Mouse (Mus musculus): Measurements from ENCODE around the gene Lrpprc. TPM values are rescaled to one million over a fixed set of nuclear protein-coding genes. Genes with fewer than 3 reads are reported as not detected.
A peak's percentile ranks its signal among the peaks of the same experiment; 100 is the strongest.
"Not testable (repeated sequence)": the region's sequence is repeated elsewhere in the genome, so short reads cannot be mapped to it uniquely, and the experiment has no call there.

Lrpprc gene
- polyA plus RNA-seq, 1 experiment, result 40.3 TPM

DNA sequence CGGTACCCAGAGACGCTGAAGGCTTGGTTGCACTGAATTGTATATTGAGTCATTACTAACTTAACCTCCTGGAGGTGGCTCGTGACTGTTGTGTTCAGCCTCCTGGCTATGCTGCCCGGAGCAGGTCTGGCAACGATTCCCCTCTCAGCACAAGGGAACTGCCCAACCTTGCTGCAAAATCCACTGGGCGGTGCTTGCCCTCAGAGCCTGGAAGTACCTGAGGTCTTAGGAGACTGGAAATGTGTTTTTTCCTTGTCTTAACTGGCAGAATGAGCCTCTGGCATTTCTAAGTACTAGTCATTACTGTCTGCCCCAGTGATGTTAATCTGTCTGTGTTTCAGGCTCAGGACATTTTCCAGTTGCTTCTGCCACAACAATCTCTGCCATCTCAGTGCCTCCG, 24.3 kb upstream of the Lrpprc start:
- 42% methylated on average over 7 of the region's 7 CpGs for WGBS

DNA sequence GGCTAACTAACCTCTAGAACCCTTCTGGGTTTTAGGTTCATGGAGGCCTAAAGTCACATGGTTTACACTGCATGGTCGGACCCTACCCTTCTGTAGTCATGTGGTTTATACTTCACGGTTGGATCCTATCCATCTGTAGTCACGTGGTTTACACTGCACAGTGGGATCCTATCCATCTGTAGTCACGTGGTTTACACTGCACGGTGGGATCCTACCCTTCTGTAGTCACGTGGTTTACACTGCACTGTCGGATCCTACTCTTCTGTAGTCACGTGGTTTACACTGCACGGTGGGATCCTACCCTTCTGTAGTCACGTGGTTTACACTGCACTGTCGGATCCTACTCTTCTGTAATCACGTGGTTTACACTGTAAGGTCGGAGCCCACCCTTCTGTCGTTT, 23.6 kb upstream of the Lrpprc start:
- not testable (repeated sequence) for DNase-seq; H3K4me3 ChIP-seq (replicated peaks; ENCODE audit: insufficient read depth, low read depth, low read length); H3K27me3 ChIP-seq (ENCODE audit: control insufficient read depth, insufficient read depth, low read length); H3K27ac ChIP-seq (ENCODE audit: insufficient read depth, low read length); H3K4me1 ChIP-seq (ENCODE audit: control insufficient read depth, insufficient read depth, low read length)
- WGBS, result 76% methylated on average over 14 of the region's 14 CpGs

More for the DNA sequence above, 24.3 kb upstream of the Lrpprc start:
- H3K4me3 ChIP-seq (replicated peaks; ENCODE audit: insufficient read depth, low read depth, low read length), result no peak overlapping the region
- H3K4me1 ChIP-seq (ENCODE audit: control insufficient read depth, insufficient read depth, low read length), result no peaks in the 10 kb centered on the region
- H3K27ac ChIP-seq (ENCODE audit: insufficient read depth, low read length), result no peak overlapping the region
- no peaks in the 10 kb centered on the region for H3K27me3 ChIP-seq (ENCODE audit: control insufficient read depth, insufficient read depth, low read length)
- no peak for TF ChIP-seq POLR2A (IDR thresholded peaks at IDR 0.05; ENCODE audit: borderline replicate concordance, insufficient read depth, low read length)
- TF ChIP-seq CTCF (IDR thresholded peaks at IDR 0.05; ENCODE audit: borderline replicate concordance, insufficient read depth, low read depth, low read length), result no peak
- DNase-seq, result peak in 1 of 2 experiments; percentile 37

DNA sequence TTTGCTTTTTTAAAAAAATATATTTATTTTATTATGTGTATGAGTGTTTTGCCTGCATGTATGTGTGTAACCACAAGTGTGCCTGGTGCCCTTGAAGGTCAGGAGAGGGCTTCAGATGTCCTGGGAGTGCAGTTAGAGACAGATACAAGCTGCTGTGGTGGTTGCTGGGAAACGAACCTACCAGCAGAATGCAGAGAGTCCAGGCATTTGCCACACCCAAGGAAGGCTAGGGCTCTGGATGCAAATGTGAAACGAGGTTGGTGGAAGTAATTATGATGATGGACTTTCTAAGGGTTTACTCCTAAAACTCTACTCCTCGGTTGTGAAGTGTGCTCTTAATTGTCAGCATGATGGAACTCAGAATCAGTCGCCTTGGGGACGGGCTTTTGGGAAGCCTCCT, 1.4 kb upstream of the Lrpprc start:
- TF ChIP-seq POLR2A (IDR thresholded peaks at IDR 0.05; ENCODE audit: borderline replicate concordance, insufficient read depth, low read length) (no peak), CTCF (IDR thresholded peaks at IDR 0.05; ENCODE audit: borderline replicate concordance, insufficient read depth, low read depth, low read length) (no peak)
- WGBS, result 60% methylated on average over 5 of the region's 5 CpGs
- no peak for DNase-seq
- Histone ChIP-seq H3K27me3 (ENCODE audit: control insufficient read depth, insufficient read depth, low read length) (no peaks in the 10 kb centered on the region), H3K27ac (ENCODE audit: insufficient read depth, low read length) (no peak overlapping the region), H3K4me3 (replicated peaks; ENCODE audit: insufficient read depth, low read depth, low read length) (peak overlapping the region; percentile 1), H3K4me1 (ENCODE audit: control insufficient read depth, insufficient read depth, low read length) (peaks cover 6% of the 10 kb centered on the region; the same call in 1 of the 2 replicates)

DNA sequence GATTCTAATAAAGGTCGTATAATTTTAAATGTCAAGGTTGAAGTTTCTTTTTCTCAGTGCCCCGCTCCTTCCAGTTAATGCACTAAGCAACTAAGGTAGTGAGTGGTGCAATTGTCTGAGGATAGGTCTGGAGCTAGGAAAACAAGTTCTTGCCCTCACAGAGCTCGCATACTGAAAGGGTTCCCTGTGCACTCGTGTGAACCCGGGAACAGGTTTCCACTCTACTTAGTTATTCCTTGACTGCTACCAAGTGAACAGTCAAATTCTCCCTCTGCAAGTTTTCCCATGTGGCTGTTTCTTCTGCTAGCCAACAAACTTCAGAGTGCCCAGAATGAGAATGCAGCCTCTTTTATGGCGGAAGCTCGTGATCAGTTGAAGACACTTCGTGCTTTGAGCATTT, 567 bp upstream of the Lrpprc start:
- Histone ChIP-seq H3K4me3 (replicated peaks; ENCODE audit: insufficient read depth, low read depth, low read length) (peak overlapping the region; percentile 78), H3K27me3 (ENCODE audit: control insufficient read depth, insufficient read depth, low read length) (no peaks in the 10 kb centered on the region), H3K4me1 (ENCODE audit: control insufficient read depth, insufficient read depth, low read length) (peaks cover 8% of the 10 kb centered on the region; the same call in 1 of the 2 replicates), H3K27ac (ENCODE audit: insufficient read depth, low read length) (peak overlapping the region; percentile 4; the same call in 1 of the 2 replicates)
- WGBS, result under 1% methylated on average over 8 of the region's 8 CpGs
- TF ChIP-seq CTCF (IDR thresholded peaks at IDR 0.05; ENCODE audit: borderline replicate concordance, insufficient read depth, low read depth, low read length), result no peak
- no peak for TF ChIP-seq POLR2A (IDR thresholded peaks at IDR 0.05; ENCODE audit: borderline replicate concordance, insufficient read depth, low read length)
- peak; percentile 22 to 40 for DNase-seq

DNA sequence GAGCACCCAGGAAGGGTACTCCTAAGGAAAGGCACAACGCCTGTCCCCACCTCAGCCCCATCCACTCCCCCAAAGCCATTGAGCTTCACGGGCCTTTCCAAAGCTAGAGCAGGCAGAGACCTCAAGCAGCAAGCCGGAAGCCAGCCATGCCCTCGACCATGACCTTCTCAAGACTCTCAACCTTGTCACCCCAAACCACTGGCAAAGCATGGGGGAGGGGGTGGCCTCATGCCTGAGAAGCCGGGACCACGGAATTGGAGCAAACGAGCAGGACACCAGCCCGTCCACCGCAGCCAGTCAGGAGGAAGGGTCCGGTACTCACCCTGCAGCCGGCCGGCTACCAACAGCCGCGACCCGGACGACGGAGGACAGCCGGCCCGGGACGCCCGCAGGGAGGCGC, 546 bp downstream of the Lrpprc start:
- H3K27ac ChIP-seq (ENCODE audit: insufficient read depth, low read length), result peak overlapping the region; percentile 93; the same call in 1 of the 2 replicates
- TF ChIP-seq POLR2A (IDR thresholded peaks at IDR 0.05; ENCODE audit: borderline replicate concordance, insufficient read depth, low read length) (no peak), CTCF (IDR thresholded peaks at IDR 0.05; ENCODE audit: borderline replicate concordance, insufficient read depth, low read depth, low read length) (no peak)
- no peak for DNase-seq
- peak overlapping the region; percentile 78 for H3K4me3 ChIP-seq (replicated peaks; ENCODE audit: insufficient read depth, low read depth, low read length)
- H3K4me1 ChIP-seq (ENCODE audit: control insufficient read depth, insufficient read depth, low read length), result peaks cover 8% of the 10 kb centered on the region; the same call in 1 of the 2 replicates
- under 1% methylated on average over 22 of the region's 22 CpGs for WGBS
- no peaks in the 10 kb centered on the region for H3K27me3 ChIP-seq (ENCODE audit: control insufficient read depth, insufficient read depth, low read length)

DNA sequence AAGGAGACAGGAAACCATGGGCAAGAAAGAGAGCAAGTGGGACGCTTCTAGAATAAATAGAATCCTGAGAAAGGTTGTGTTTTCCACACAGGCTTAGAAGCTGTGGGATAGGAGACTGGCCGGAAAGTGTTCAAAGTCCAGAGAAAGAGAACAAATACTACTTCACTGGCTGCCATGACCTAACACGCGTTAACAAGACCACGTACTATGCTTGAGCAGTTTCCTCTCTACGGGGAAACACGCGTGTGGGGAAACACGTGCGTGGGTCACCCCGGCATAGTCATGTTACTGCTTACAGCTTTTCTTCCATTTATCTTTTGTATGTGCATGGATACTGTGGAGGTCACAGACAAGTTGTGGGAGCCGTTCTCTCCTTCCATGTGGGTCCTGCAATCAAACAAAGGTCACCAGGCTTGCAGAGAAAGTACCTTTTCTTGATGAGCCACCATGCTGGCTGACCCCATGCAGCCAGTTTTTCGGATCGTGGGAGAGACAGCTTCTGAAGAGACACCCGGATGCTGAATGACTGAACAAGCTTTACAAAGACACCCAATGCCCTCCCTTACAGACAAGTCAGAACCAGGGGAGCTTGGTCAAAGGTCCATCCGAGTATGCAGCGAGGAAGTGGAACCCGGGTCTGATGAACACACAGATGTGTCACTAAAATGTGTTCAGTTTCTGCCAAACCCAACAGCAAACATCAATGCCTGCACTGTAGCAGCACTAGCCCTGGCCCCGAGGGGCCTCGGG, 2.0 kb downstream of the Lrpprc start:
- no peak for TF ChIP-seq POLR2A (IDR thresholded peaks at IDR 0.05; ENCODE audit: borderline replicate concordance, insufficient read depth, low read length)
- no peak for TF ChIP-seq CTCF (IDR thresholded peaks at IDR 0.05; ENCODE audit: borderline replicate concordance, insufficient read depth, low read depth, low read length)
- H3K4me3 ChIP-seq (replicated peaks; ENCODE audit: insufficient read depth, low read depth, low read length), result no peak overlapping the region
- 87% methylated on average over 20 of the region's 20 CpGs for WGBS
- no peak overlapping the region for H3K27ac ChIP-seq (ENCODE audit: insufficient read depth, low read length)
- peaks cover 8% of the 10 kb centered on the region; the same call in 1 of the 2 replicates for H3K4me1 ChIP-seq (ENCODE audit: control insufficient read depth, insufficient read depth, low read length)
- H3K27me3 ChIP-seq (ENCODE audit: control insufficient read depth, insufficient read depth, low read length), result no peaks in the 10 kb centered on the region
- no peak for DNase-seq

DNA sequence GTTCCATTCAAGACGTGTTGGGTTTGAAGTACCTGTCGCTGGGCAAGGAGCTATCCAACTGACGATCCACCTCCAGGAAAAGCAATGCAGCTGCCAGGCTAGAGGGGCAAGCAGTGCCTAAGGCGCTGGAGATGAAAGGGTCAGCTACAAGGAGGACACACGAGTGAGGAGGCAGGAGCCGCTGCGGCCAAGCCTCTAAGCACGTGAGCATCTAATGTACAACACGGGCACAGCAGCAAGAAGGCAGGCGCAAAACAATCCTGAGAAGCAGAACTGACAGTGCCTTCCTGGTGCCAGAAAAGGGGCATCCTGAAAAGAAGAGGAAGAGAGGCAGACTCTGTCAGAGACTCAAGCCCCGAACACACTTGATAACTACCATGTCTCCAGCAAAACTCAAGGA, 3.1 kb downstream of the Lrpprc start:
- TF ChIP-seq CTCF (IDR thresholded peaks at IDR 0.05; ENCODE audit: borderline replicate concordance, insufficient read depth, low read depth, low read length) (no peak), POLR2A (IDR thresholded peaks at IDR 0.05; ENCODE audit: borderline replicate concordance, insufficient read depth, low read length) (no peak)
- DNase-seq, result no peak
- no peaks in the 10 kb centered on the region for H3K27me3 ChIP-seq (ENCODE audit: control insufficient read depth, insufficient read depth, low read length)
- peaks cover 8% of the 10 kb centered on the region; the same call in 1 of the 2 replicates for H3K4me1 ChIP-seq (ENCODE audit: control insufficient read depth, insufficient read depth, low read length)
- WGBS, result 82% methylated on average over 11 of the region's 11 CpGs
- H3K4me3 ChIP-seq (replicated peaks; ENCODE audit: insufficient read depth, low read depth, low read length), result no peak overlapping the region
- no peak overlapping the region for H3K27ac ChIP-seq (ENCODE audit: insufficient read depth, low read length)

DNA sequence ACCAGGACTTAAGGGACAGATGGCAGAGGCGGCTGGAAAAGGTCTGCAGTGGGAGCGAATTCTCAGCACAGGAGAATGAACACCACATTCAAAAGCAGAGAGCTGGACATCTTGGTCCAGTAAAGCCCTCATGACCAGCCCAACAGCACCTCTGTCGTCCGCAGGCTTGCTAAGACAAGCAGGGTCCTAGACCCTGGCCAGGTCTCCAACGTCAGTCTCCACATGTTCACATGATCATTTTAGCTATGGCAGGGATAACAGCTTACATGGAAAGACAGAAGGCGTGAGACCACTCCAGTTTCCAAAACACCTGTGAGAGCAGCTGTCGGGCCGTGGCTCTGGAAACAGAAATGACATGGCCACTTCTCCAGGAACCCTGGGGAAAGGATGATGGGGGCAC, 3.7 kb downstream of the Lrpprc start:
- Histone ChIP-seq H3K4me3 (replicated peaks; ENCODE audit: insufficient read depth, low read depth, low read length) (no peak overlapping the region), H3K27me3 (ENCODE audit: control insufficient read depth, insufficient read depth, low read length) (no peaks in the 10 kb centered on the region), H3K27ac (ENCODE audit: insufficient read depth, low read length) (no peak overlapping the region), H3K4me1 (ENCODE audit: control insufficient read depth, insufficient read depth, low read length) (peaks cover 8% of the 10 kb centered on the region; the same call in 1 of the 2 replicates)
- 72% methylated on average over 8 of the region's 8 CpGs for WGBS
- no peak for TF ChIP-seq CTCF (IDR thresholded peaks at IDR 0.05; ENCODE audit: borderline replicate concordance, insufficient read depth, low read depth, low read length)
- TF ChIP-seq POLR2A (IDR thresholded peaks at IDR 0.05; ENCODE audit: borderline replicate concordance, insufficient read depth, low read length), result no peak
- no peak for DNase-seq

Measured in cerebellum, adult 2 months (tissue).